Mouse (Mus musculus): ENCODE results near the gene Caskin2.
A peak's percentile ranks its signal among the peaks of the same experiment; 100 is the strongest.
"Not testable (repeated sequence)": the region's sequence is repeated elsewhere in the genome, so short reads cannot be mapped to it uniquely, and the experiment has no call there.

Caskin2 gene

DNA sequence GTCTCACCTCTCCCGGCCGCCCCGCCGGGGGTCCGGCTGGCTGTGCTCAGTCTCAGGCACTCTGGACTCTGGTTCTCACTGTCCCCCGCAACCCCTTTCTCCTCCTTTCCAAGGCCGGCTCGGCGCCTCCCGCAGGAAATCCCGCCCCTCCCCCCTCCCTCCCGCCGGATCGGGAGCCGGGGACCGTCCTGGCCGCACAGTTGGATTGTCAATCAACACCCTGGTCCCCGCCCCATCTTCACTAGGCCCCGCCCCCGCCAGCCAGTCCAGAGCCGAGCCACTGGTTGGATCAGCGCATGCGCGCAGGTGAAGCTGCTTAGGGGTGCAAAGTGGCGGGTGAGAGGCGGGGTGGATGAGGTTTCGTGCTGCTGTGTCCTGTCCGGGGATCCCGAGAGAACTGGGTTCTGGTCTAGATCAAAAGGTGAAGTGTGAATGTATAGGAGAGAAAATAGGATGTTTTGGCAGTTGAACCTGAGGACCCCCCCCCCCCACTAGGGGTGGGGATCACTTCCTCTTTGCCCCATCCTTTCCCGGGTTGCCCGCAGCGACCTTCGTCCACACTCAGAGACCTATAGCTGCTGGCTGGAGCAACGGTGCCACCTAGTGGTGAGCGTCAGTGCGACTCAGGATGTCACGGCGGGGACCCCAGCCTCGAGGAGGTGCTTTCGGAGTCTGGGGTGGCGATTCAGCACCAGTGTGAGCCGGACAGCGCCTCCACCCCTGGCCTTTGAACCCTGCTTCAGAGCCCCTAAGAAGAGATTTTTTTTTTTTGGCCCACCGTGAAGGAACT, at the start of gene Caskin2:
Gene Caskin2, minus strand, starts transcription at position 133 of the 790 bp plus-strand sequence.
- peak; percentile 98 for DNase-seq

DNA sequence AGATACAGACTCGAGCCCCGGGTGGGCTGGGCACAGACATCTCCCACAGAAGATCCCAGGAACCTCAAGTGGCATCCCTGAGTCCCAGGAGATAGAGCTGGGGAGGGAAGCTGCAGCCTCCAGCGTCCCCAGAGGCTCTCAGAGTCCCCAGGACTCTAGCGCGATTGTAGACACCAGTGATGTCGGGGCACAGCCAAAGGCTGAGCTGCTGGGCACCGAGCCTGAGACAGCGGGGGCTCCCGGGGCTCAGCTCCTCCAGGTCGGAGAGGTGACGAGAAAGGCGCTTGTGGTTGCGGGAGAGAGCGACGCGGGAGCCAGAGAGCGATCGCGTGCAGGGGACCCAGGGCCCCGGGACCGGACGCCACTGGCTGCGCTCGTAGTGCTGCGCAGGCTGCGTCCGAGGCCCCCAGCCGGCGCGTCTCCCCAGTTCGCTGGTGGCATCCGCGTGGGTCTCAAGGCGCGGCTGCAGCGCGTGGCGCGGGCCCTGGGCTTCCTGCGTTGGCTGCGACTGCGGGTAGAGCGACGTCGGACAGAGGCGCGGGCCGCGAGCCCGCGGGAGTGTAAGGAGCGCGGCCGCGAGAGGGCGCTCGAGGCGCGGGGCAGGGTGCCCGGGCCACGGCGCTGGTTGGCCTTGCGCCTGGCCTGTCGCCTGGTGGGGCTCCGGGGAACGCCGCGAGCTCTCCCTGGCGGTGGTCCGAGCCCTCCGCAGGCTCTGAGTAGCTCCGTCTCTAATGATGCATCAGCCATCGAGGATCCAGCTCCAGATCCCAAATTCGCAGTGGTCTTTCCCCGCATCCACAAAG, 45.9 kb upstream of the Caskin2 start:
- DNase-seq = peak; percentile 94

DNA sequence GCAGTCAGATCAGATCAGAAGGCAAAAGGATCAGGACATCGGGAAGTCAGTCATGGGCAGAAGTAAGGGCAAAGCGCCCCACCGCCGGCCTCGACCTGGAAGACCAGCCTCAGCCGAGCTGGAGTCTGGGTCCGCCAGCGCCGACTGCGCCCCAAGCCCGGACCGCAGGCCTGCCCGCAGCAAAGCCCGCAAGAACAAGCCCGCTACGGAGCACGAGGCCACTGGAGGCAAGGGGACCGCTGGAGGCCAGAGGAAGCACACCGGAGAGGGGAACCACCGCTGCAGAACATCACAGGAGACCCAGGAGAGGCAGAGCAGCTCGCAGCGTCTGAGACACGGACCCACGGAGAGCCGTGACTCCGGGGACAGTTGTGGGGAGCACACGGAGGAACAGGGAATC, 44.9 kb upstream of the Caskin2 start, which contains the start of gene Myo15b:
Gene Myo15b, plus strand, starts transcription at position 53 of the 400 bp plus-strand sequence.
- no peak for DNase-seq

DNA sequence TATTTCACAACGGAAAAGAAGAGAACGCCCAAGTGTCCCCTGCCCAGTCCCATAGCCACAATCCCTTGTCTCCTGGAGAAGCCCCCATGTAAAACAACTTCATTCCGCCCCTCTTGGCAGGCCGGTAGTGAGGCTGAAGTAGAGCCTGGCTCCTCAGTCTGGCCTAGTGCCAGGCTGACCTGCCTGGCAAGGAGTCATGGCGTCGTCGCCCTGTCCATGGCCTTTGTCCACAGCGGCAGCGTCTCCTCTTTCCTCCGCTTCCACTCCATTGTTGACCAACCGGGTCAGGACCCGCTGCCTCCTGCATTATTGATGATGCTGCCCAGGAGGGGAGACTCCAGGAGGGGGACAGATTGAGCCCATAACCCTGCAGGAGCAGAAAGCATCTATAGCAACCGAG, 44.5 kb upstream of the Caskin2 start:
- DNase-seq = no peak

DNA sequence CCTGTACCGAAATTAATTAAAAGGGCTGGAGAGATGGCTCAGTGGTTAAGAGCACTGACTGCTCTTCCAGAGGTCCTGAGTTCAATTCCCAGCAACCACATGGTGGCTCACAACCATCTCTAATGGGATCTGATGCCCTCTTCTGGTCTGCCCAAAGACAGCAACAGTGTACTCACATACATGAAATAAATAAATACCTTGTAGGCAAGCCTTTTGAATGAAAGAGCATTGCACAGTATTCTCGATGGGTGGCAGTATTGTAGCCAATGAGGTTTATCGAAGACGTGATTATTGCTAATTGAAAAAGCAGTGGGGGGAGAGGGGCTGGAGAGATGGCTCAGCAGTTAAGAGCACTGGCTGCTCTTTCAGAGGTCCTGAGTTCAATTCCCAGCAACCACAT, 43.7 kb upstream of the Caskin2 start:
- DNase-seq = not testable (repeated sequence)

DNA sequence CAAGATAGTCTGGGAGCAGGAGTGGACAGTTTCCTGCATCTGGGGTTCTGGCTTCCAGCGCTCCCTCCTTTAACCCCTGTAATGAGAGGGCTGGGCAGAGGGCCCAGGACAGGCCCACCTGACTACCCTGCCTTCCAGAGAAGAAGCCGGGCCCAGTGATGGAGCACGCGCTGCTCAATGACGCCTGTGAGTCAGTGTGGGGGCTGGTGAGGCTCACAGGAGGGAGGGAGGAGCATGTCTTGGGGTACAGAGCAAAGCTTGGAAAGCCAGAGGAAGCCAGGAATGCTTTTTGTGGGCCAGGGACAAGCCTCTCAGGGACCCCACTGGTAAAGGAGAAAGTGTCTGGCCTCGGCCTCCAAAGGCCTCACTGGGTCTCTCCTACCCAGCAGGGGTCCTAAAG, 41.2 kb upstream of the Caskin2 start:
- no peak for DNase-seq

DNA sequence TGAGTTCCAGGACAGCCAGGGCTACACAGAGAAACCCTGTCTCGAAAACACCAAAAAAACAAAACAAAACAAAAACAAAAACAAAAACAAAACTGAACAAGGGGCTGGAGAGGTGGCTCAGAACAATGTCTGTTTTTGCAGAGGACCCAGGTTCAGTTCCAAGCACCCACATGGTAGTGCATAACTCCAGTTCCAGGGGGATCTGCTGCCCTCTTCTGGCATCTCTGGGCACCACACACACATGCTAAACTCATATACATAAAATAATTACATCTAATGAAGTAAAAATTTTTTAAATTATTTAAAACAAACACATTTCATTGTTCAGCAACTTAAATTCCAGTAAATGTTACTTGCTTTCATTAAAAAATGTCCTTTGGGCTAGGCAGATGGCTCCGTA, 32.4 kb upstream of the Caskin2 start:
- no peak for DNase-seq

DNA sequence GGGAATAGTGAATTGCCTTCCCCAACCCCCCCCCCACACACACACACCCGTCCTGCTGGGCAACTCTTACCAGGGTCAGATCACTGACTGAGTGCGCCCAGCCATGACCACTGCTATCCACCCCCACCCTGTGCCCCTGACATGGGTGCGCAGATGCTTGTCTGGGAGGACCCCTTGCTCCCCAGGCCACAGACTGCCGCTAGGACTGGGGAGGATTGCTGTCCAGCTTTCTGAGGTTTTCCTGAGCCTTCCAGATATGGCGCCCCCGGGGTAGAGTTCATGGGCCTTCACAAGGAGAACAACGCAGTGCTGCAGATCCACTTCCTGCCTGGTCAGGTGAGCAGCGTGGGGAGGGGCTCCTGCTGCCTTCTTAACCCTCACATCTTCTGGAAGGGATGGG, 30.8 kb upstream of the Caskin2 start:
- no peak for DNase-seq

DNA sequence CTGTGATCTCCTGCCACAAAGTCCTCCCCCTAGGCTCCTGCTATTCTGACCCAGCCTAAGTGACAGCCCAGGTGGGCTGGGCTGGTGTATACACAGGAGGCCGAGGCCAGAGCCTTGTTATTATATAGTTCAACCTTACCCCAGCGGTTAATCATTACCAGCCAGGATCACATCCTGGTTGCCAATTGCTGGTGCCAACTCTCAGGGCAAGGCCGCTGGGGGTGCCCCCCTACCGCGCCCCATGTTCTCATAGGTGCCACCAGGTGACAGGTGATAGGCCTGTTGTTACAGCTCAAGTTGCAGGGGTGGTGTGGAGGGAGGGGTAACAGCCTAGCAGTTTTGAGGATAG, 30.4 kb upstream of the Caskin2 start:
- DNase-seq = no peak

DNA sequence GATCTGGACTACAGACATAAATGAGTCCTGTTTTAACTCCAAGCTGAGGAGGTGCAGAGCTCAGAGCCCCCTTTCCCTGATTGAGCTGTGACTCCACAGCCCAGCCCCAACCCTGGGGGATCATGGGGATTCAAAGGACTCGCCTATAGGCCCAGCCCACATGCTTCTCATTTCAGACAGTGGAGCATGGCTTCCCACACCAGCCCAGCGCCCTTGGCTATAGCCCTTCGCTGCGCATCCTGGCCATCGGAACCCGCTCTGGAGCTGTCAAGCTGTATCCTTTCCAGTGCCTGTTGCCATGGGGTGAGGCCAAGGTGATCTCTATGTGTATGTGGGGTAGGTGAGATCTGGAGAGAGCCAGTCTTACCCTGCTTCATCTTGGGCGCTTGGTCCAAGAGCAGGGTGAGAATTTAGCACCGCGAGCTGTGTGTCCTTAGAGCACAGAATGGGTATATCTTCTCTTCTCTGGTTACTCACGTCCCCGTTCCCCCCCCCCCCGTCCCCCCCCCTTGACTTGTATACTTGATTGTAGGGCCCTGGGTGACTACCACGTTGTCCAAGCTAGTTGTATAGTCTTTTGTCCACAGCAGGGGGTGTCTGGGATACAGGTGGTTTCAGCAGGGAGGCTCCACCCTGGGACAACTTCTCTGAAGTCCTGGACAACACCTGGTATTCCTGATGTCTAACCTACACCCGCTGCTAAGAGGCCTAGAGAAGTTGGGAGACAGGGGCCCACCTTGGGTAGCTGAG, 29.9 kb upstream of the Caskin2 start:
- no peak for DNase-seq

DNA sequence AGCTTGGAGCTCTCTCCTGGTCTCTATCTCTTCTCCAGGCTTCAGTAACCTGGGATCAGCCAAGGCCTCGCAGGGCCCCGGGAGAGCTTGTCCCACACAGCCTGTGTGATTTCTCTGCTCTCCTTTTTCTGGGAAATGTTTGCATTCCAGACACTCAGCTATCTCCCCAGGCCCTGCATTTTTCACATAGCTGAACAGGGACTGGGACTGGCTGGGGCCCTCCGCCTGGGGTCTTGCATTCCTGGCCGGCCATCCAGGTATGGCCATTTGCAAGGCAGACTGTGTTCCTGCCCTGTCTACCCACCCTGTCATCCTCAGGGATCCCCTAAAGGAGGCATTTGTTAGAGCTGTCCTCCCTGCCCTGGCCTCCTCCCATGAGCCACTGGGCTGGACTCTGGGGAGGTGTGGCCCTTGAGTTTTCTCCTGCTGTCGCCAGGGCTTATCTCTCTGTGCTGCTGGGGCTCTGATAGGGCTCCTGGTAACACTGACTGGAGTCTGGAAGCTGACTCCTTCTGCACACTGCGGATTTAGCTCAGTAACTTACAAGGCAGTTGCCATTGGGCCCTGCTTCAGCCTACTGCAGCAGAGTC, 28.6 kb upstream of the Caskin2 start:
- DNase-seq = no peak

DNA sequence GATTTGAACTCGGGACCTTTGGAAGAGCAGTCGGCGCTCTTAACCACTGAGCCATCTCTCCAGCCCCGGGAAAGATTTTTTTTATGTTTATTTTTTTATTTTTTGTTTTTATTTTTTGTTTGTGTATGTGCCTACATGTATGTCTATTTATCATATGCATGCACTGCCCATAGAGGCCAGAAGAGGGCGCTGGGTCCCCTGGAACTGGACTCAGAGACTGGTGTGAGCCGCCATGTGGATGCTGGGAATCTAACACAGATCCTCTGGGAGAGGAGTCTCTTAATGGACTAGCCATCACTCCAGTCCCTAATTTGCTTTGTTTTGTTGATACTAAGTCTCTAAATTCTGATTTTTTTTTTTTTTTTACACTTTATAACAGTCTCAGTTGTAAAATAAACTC, 27.6 kb upstream of the Caskin2 start:
- DNase-seq = no peak

DNA sequence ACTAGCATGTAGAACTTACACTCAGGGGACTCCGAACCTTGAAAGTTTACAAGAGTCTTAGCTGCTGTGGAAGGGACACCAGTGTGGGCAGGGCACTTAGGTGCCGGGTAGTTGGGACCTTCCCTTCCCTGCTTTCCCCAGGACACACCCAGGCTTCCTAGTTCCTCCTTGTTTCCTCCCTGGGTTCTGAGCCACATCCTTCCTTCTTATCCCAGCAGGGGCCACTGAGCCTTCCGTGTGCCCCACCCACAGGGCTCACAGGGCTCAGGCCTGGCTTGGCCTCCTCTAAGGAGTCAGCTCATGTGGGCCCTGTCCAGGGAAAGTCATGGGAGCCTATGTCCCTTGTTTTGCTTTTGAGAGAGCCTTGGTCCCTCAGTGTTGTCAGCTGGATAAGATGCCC, 26.3 kb upstream of the Caskin2 start:
- DNase-seq = no peak

DNA sequence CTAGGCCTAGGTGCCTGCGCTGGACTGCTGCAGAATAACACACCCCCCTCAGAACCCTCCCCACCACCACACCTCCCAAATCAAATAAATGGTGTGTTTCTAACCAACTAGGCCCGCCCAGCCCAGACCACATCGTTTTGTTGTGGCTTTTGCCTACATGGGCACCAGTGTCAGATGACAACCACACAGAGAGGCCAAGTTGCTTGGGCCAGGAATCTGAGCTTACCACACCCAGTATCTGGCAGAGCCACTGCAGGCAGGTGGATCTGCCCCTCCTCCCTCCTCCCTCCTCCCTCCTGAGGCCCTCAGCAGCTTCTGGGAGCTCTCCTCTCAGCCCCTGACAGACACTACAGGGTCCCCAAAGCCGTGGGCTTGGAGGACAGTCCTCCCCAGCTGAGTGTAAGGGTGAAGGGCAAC, 25.5 kb upstream of the Caskin2 start:
- DNase-seq = no peak

DNA sequence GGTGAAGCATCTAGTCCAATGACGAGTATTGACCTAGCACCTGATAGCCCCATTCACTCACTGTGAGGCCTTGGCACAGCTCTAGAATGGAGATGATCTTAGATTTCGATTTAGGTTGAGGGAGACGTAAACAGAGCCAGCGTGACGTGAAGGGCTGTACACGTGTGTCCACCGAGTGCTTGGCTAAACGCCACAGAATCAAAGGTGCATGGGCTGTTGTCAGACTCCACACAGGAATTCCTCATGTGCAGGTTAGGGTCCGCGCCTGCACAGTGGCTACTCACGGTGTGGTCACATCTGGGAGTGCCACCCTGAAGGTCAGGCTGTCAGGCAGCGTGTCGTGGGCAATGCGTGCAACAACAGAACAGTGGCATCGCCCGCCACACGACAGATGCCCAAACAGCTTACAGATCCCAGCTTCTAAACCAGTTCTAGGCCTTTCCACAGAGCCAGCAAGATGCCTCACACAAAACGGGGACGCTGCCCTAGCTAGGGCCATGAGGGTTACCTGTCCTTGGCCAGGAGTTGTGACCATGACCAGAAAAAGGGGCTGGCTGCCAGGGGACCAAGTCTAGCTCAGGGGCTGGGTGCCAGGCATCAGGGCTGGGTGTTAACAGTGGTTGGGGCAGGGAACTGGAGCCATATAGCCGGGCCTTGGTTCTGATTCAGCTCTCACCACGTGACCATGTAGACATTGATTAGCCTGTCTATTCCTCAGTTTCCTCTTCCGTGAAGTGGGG, 24.3 kb upstream of the Caskin2 start:
- DNase-seq = no peak

DNA sequence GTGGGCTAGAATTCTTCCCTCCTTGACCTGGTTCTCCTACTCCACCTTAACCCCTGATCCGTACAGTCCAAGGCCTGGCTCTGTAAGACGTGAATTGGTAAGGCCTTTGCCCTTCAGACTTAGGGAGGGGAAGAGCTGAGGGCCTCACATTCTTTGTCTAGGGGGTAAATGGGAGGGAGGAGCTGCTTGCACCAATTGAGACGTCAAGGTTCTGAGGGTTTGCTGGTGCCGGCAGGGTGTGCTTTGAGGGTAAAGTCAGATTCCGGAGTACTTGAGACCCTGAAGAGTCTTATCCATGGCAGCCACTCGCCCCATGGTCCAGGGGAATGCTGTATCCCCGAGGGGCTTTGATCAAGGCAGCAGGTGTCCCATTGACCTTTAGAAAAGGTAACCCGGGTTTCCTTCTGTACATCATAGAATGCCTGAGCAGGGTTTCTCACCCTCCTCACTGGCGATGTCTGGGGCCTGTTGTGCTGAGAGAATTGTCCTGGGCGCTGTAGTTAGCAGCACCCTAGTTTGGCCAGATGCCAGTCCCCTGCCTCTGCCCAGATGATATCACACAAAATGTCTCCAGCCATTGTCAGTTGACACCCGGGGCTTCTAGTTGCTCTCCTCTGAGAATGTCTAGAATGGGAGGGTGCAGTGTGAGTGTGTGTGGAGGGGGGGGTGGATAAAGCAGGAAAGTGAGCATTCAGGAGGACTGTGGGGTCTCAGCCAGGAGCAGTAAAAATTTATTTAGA, 23.4 kb upstream of the Caskin2 start:
- DNase-seq = no peak

DNA sequence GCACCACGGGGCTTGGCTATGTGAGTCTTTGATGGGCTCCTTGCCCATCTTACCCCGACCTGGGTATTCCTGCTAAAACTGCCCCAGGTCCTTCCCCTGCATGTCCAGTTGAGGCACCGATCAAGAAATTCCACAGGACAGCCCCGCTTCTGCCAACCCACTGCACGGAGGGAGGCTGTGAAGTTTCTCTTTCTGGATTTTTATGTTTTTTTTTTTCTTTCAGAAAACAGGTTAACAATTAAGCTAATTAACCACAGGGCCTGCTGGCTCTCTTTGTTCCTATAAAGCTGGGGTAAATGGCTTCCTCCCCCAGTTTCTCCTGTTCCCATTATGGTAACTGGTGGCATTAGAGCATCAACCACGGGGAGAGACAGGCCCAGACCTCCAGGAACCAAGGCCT, 20.6 kb upstream of the Caskin2 start:
- no peak for DNase-seq

DNA sequence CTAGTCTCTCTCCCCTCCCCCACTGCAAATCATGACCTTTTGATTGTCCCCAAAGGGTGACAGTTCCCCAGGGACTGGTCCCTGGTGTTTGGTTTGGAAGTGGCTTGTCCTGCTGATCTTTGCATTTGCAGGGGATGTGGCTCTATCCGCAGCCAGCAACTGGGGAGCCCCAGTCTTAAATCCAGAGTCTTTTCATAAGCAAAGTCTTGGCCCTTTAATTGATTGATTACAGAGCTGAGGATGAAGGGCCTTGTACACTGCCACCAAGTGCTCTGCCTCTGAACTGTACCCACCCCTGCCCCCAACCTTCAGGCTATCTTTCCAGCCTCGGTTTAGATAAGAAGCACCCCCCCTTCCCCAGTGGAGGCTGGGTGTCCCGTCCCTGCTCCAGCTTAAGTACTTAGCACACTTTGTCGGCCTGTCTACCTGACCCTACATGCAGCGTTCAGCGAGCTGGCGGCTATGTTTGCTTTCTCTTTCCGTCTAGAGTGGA, 19.6 kb upstream of the Caskin2 start:
- DNase-seq = no peak

DNA sequence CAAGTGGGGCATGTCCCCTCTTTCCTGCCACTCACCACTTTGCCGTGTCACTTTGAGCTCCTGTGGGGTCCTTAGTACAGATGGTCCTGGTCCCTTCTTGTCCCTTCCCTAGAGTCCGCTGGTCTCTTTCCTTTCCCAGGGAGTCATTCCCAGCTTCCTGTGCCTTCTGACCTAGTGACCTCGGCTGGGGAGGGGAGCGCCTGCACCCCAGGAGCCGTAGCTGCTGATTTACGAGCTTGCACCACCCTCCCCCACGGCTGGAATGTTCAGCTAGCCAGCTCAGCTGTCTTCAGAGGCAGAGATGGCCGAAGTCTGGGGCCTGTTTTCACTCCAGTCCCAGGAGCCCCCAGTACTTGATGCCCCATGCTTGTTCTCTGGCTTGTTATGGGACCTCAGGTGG, 19.1 kb upstream of the Caskin2 start:
- no peak for DNase-seq

DNA sequence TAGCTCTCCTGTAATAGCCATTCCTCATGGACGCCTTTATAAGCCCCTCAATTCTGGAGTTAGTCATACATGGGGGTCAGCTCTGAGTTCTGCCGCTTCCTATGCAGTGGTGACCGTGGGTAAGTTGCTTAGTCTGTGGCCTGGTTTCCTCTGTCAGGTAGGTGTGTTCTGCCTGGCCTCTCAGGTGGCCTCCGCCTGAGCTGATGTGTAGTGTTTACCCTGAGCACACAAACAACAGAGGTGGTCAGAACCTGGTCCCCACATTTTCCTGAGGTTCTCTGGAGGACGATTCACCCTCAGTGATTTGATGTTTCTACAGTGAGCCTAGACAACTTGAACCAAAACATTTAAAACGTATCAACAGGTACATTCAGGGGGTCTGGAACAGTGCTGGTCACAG, 18.6 kb upstream of the Caskin2 start:
- DNase-seq = no peak

DNA sequence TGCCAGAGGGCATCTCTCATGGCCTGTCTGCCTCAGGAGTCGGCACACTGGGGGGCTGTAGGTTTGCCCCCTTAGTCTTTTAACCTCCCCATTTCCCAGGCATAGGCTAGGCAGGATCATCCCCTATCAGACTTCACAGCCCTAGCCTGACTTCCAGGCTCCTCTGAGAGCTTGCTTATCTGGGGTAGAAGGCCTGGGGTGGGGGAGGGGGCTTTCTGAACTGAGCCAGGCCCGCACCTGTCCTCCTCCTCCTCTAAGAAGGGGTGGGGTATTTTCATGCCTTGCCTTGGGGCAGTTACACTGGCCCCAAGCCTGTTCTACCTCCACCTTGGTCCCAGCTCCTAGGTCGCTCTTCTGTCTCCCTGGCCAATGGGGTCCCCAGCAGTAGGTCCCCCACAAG, 18.1 kb upstream of the Caskin2 start:
- no peak for DNase-seq

Data from thymus, postnatal 4 days (tissue).